Mouse (Mus musculus) kidney, embryonic 15.5 days (tissue): ENCODE measurements around the gene Cox18. TPM values are rescaled to one million over a fixed set of nuclear protein-coding genes. Genes with fewer than 3 reads are reported as not detected.

Experiments used
- ATAC-seq: fragments of 200-750 bp; cut with Nextera tagmentation; replicated peaks from 2 replicates; pipeline ENCODE4 v1.8.0; 2017; ENCODE audit warnings: moderate TSS enrichment; ENCODE audit not compliant: low FRiP score
- H3K27ac ChIP-seq: fragments of 300-500 bp; sonication (generic); 2 replicates; pipeline ENCODE4 v1.5.1; 2015; ENCODE audit warnings: mild to moderate bottlenecking, inconsistent platforms
- H3K27me3 ChIP-seq: fragments of 300-500 bp; sonication (generic); 2 replicates; pipeline ENCODE4 v1.6.1; 2015; ENCODE audit warnings: inconsistent platforms
- H3K36me3 ChIP-seq: fragments of 300-500 bp; sonication (generic); 2 replicates; pipeline ENCODE4 v1.6.1; 2015; ENCODE audit warnings: inconsistent platforms
- H3K4me1 ChIP-seq: fragments of 300-500 bp; sonication (generic); 2 replicates; pipeline ENCODE4 v1.6.1; 2015; ENCODE audit warnings: inconsistent platforms
- H3K4me2 ChIP-seq: fragments of 300-500 bp; sonication (generic); 2 replicates; pipeline ENCODE4 v1.6.1; 2015; ENCODE audit warnings: moderate library complexity, mild to moderate bottlenecking, inconsistent platforms
- H3K4me3 ChIP-seq: fragments of 300-500 bp; sonication (generic); replicated peaks from 2 replicates; pipeline ENCODE4 v1.5.1; 2015; ENCODE audit warnings: mild to moderate bottlenecking, inconsistent platforms
- H3K9ac ChIP-seq: fragments of 300-500 bp; sonication (generic); 2 replicates; pipeline ENCODE4 v1.6.1; 2015; ENCODE audit warnings: mild to moderate bottlenecking, inconsistent platforms
- H3K9me3 ChIP-seq: fragments of 300-500 bp; sonication (generic); replicated peaks from 2 replicates; pipeline ENCODE4 v1.6.1; 2016; ENCODE audit warnings: inconsistent platforms
- WGBS: fragments of 180-500 bp; shearing (Covaris S2); methylation state at CpG from one replicate; pipeline ENCODE4 v1.1.7; 2015; ENCODE audit warnings: mixed read lengths; 5-methylcytosine and 5-hydroxymethylcytosine counted together
- polyA plus RNA-seq: library from polyadenylated mRNA; unstranded; fragments of >200 nt; fragmentation: Nextera tagmentation; extraction: Ambion mirVana; gene quantifications from 2 replicates; pipeline ENCODE4 v1.2.1, GENCODE M21; 2015

The Cox18 gene
- polyA plus RNA-seq, 1 experiment from 2014 or later: 33.8 TPM

DNA sequence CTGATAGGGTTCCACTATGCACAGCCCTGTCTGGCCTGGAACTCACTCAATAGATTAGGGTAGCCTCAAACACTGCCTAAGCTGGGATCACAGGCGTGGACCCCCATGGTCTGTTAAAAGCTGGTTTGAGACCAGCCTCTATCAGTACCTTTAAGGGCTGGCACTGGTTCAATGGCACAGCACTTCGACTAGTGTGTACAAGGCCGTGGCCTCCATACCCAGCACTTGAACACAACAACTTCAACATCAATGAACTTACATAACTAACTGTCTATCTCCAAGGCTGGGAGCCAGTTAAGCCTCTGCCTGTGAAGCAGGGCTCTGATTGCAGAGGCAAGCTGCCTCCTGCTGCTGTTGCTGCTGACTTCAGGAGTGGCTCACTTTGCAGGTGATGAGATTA lies 6.0 kb downstream of the Cox18 start:
- Histone ChIP-seq H3K4me1 (peaks cover 2% of the 10 kb centered on the region), H3K27me3 (no peaks in the 10 kb centered on the region), H3K27ac (no peak overlapping the region), H3K4me2 (no peak overlapping the region), H3K9ac (no peak overlapping the region), H3K36me3 (peaks cover 76% of the 10 kb centered on the region), H3K9me3 (no peaks in the 10 kb centered on the region), H3K4me3 (no peak overlapping the region)
- ATAC-seq: no peak
- WGBS: 99% methylated on average over 3 of the region's 3 CpGs

- no peak overlapping the region for H3K4me2 ChIP-seq
- no peak overlapping the region for H3K9ac ChIP-seq
- H3K4me3 ChIP-seq: no peak overlapping the region
- no peak overlapping the region for H3K27ac ChIP-seq
- H3K27me3 ChIP-seq: no peaks in the 10 kb centered on the region
- 92% methylated on average over 12 of the region's 12 CpGs for WGBS
- H3K4me1 ChIP-seq: no peaks in the 10 kb centered on the region
- H3K9me3 ChIP-seq: no peaks in the 10 kb centered on the region
- peaks cover 76% of the 10 kb centered on the region for H3K36me3 ChIP-seq
- ATAC-seq: no peak
Observed at GRCm38 (mm10) chr5:90217226-90217625, 6.6 kb downstream of the Cox18 start.

GRCm38 (mm10) chr5:90213356-90213755 lies 10.4 kb downstream of the Cox18 start:
- Histone ChIP-seq H3K9ac (no peak overlapping the region), H3K9me3 (no peaks in the 10 kb centered on the region), H3K4me2 (no peak overlapping the region), H3K27ac (no peak overlapping the region), H3K36me3 (peaks cover 44% of the 10 kb centered on the region), H3K4me1 (no peaks in the 10 kb centered on the region), H3K27me3 (no peaks in the 10 kb centered on the region), H3K4me3 (no peak overlapping the region)
- WGBS: 95% methylated on average over 12 of the region's 12 CpGs
- no peak for ATAC-seq

DNA sequence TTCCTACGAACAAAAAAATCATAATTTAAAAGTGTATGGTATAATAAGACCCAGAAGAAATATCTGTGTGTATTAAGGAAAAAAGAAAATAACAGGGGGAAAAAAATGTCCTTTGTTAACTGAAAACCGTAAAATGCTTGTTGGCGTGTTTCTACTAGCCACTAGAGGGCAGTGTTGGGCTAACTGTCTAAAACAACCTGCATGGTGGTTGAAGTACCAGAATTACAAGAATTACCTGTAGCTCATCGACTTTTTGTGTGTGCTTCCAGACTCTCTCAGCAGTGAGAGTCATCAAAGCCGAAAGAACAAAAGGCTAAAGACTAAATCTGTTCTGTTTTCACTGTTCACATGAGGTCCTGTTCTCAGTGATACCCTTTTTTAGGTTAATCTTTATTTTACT lies 20.6 kb downstream of the Cox18 start:
- ATAC-seq: no peak
- Histone ChIP-seq H3K36me3 (no peaks in the 10 kb centered on the region), H3K9ac (no peak overlapping the region), H3K27ac (no peak overlapping the region), H3K4me1 (peaks cover 4% of the 10 kb centered on the region; the same call in 1 of the 2 replicates), H3K4me3 (no peak overlapping the region), H3K4me2 (no peak overlapping the region), H3K9me3 (no peaks in the 10 kb centered on the region), H3K27me3 (0 out of 2 replicates have a peak, but pooled peaks cover 3% of the 10 kb centered on the region)
- WGBS: 23% methylated on average over 5 of the region's 5 CpGs

DNA sequence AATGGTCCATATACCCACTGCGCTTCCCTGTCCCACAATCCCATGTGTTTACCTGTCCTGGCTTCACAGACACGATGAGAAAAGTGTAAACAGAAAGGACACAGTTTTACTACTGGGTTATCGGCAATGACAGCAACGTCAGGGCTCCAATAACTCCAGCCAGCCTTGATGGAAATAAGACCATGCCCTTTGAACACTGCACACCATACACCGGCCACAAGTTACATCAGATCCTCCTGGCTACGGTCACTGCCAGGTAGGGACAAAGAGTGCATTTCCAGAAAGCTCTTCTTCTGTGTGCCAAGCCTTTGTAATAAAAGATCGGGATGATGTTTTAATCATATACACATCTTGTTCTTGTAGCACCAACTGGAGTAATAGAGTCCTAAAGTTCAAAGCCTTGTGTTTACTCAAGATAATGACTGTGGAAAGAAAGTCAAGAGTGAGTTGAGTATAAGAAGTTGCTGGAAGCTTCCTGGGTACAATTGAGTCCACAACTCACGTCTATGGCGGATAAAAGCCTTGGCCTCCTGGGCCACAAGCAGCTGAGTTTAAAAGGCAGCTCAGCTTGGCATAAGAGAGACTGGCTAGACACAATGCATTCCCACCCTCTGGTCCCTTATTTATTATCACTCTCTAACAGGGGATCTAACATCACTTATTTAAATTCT lies 21.2 kb downstream of the Cox18 start:
- Histone ChIP-seq H3K9ac (no peak overlapping the region), H3K4me1 (peaks cover 4% of the 10 kb centered on the region; the same call in 1 of the 2 replicates), H3K36me3 (no peaks in the 10 kb centered on the region), H3K9me3 (no peaks in the 10 kb centered on the region), H3K4me2 (no peak overlapping the region), H3K27me3 (0 out of 2 replicates have a peak, but pooled peaks cover 3% of the 10 kb centered on the region), H3K27ac (no peak overlapping the region), H3K4me3 (no peak overlapping the region)
- ATAC-seq: no peak
- 84% methylated on average over 9 of the region's 9 CpGs for whole genome bisulfite sequencing

DNA sequence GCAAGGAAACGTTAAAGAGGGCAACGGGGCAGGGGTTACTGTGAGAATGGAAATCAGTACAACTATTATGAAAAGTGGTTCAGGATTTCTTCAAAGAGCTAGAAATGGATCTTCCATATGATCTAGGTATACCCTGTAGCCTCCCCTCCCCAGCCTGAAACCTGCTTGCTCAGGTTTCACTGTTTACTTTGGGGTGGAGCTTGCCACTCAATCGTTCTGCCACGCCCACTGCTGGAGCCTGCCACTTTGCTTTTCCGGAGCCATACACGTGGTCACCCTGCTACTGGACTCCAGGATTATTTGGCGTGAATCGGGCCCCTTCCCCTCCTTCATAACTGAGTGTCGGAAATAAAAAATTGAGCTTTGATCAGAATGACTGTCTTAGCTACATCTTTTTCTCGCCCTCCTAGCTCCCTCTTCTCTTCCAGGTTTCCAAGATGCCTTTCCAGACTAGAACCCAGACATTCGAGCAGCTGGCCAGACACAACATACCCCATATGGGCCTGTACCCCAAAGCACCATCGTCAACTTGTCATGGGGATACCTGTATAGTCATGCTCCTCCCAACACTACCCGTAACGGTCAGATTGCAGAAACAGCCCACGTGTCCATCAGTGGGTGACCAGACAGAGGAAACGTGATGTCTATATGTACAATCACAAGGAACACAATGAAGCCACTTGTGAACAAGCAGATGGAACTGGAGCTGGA lies 23.7 kb downstream of the Cox18 start:
- Histone ChIP-seq H3K27ac (no peak overlapping the region), H3K4me1 (peaks cover 4% of the 10 kb centered on the region; the same call in 1 of the 2 replicates), H3K27me3 (0 out of 2 replicates have a peak, but pooled peaks cover 3% of the 10 kb centered on the region), H3K36me3 (no peaks in the 10 kb centered on the region), H3K9ac (no peak overlapping the region), H3K9me3 (no peaks in the 10 kb centered on the region), H3K4me2 (peak overlapping the region; percentile 16; the same call in 1 of the 2 replicates), H3K4me3 (no peak overlapping the region)
- 47% methylated on average over 16 of the region's 16 CpGs for WGBS
- no peak for ATAC-seq

DNA sequence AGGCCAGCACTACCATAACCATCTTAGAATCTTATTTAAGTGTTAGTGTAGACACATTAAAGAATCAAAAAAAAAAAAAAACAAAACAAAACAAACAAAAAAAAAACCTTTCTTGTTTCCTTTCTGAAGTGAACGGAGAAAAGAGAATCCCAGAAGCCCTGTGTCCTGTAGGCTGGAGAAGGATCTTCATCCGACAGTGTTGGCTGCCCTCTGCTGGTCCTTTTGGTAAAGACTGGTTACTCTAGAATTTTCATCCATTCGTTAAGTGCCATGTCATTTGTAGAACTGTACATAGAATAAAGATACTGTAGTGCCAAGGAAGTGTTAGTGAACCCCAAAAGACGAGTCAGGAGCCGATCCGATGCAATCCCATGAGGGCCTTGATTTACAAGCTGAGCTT lies 29.0 kb downstream of the Cox18 start:
- Histone ChIP-seq H3K27ac (no peak overlapping the region), H3K9me3 (no peaks in the 10 kb centered on the region), H3K4me1 (peaks cover under 1% of the 10 kb centered on the region; the same call in 1 of the 2 replicates), H3K4me2 (no peak overlapping the region), H3K9ac (no peak overlapping the region), H3K4me3 (no peak overlapping the region), H3K27me3 (no peaks in the 10 kb centered on the region), H3K36me3 (no peaks in the 10 kb centered on the region)
- no peak for ATAC-seq
- 24% methylated on average over 6 of the region's 6 CpGs for WGBS

GRCm38 (mm10) chr5:90182782-90183181 lies 41.0 kb downstream of the Cox18 start:
- Histone ChIP-seq H3K4me3 (no peak overlapping the region), H3K4me1 (no peaks in the 10 kb centered on the region), H3K27ac (no peak overlapping the region), H3K36me3 (no peaks in the 10 kb centered on the region), H3K9ac (no peak overlapping the region), H3K4me2 (no peak overlapping the region), H3K9me3 (no peaks in the 10 kb centered on the region), H3K27me3 (no peaks in the 10 kb centered on the region)
- no peak for ATAC-seq
- WGBS: 64% methylated on average over 5 of the region's 5 CpGs

DNA sequence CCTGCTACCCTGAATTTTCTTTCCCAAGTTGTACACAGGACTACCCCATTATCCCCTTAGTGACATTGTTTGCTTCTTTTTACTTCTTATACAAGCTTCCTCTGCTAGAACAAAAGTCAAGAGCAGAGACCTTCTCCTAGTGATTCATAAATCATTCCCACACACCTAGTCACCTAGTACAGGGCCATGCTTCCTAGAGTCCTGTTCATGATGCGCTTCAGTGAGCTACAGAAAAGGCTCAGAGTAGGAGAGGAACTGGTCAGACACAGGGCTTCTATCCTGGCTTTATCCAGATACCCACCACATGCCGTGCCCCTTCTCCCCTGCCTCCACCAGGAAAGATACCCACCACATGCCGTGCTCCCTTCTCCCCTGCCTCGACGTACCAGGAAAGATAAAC lies 44.7 kb downstream of the Cox18 start:
- Histone ChIP-seq H3K4me1 (no peaks in the 10 kb centered on the region), H3K27me3 (no peaks in the 10 kb centered on the region), H3K9ac (no peak overlapping the region), H3K36me3 (no peaks in the 10 kb centered on the region), H3K27ac (no peak overlapping the region), H3K9me3 (no peaks in the 10 kb centered on the region), H3K4me3 (no peak overlapping the region), H3K4me2 (no peak overlapping the region)
- WGBS: 62% methylated on average over 5 of the region's 5 CpGs
- ATAC-seq: 0 out of 2 replicates have a peak, but pooled peaks have one; percentile 73

GRCm38 (mm10) chr5:90178116-90178515 lies 45.7 kb downstream of the Cox18 start:
- WGBS: 97% methylated on average over 1 of the region's 1 CpGs
- no peak overlapping the region for H3K27ac ChIP-seq

More at GRCm38 (mm10) chr5:90178116-90178515, 45.7 kb downstream of the Cox18 start:
- no peak overlapping the region for H3K9ac ChIP-seq
- no peak for ATAC-seq
- no peak overlapping the region for H3K4me3 ChIP-seq
- H3K4me1 ChIP-seq: no peaks in the 10 kb centered on the region
- no peaks in the 10 kb centered on the region for H3K9me3 ChIP-seq
- no peak overlapping the region for H3K4me2 ChIP-seq
- H3K27me3 ChIP-seq: no peaks in the 10 kb centered on the region
- H3K36me3 ChIP-seq: no peaks in the 10 kb centered on the region
